Mouse (Mus musculus) 416B (cell line): Measurements from ENCODE around the gene 4933414I15Rik.

ENCODE experiments used
- DNase-seq: peaks from one replicate; pipeline ENCODE4 v3.0.0; 2011; ENCODE audit warnings: low read depth

4933414I15Rik gene

DNA sequence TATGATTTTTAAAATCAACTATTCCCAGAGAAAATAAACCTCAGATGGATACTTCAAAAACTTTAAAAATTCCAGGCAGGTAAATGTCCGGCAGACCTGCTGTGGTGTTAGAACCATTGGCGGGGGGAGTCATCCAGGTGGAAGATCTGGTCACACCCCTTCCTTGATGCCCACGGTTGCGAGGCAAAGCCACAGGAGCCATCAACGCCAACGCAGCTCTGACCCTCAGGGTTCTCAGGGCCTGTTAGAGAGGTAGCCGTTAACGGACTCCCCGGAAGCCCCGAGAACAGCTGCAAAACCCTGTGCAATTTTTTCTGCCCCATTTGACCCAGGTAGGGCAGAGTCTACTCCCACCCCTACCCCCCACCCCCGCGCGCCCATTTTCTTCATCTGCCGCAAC, at the start of gene 4933414I15Rik:
TSS of gene 4933414I15Rik (minus strand) at position 260 of the 400 bp plus-strand sequence.
- no peak for DNase-seq

GRCm38 (mm10) chr11:50981667-50982066, 38.1 kb upstream of the 4933414I15Rik start, which contains the start of gene Olfr1377:
Gene Olfr1377, plus strand, starts transcription at chr11:50981967.
- no peak for DNase-seq

- DNase-seq: no peak
Observed at GRCm38 (mm10) chr11:50977216-50977615, 33.7 kb upstream of the 4933414I15Rik start.

DNA sequence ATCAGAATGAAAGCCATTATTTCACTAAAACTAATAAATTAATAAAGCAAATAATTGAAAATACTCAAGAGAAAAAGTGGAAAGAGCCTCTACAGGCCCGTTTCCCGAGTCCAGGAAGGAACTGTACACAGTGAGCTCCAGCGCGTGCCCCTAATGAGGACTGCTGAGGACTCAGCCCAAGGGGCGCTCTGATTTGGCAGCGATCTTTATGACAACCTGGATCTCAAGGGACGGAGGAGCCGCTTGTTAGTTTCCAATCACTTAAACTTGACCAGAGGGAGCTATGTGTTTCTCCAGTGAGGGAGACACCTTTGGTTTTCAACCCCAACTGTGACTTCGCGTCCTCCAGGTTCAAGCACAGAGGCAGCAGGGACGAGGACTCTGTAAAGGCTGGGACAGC, 22.7 kb upstream of the 4933414I15Rik start, which contains the start of gene Olfr1378:
TSS of gene Olfr1378 (plus strand) at position 301 of the 400 bp plus-strand sequence.
- DNase-seq: no peak

DNA sequence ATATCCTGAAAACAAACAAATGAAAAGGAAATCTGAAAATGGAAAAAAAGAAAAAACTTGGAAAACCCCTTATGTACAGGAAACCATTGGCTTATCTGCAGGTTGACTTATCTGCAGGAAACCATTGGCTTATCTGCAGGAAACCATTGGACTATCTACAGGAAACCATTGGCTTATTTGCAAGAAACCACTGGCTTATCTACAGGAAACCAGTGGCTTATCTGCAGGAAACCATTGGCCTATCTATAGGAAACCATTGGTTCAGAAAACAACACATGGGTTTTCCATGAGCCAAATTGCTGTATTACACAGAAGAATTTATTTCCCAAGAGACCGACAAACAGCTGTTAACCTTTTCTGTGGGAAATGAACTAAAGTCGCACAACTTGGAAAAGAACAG, 21.3 kb upstream of the 4933414I15Rik start:
- DNase-seq: peak; percentile 59

DNA sequence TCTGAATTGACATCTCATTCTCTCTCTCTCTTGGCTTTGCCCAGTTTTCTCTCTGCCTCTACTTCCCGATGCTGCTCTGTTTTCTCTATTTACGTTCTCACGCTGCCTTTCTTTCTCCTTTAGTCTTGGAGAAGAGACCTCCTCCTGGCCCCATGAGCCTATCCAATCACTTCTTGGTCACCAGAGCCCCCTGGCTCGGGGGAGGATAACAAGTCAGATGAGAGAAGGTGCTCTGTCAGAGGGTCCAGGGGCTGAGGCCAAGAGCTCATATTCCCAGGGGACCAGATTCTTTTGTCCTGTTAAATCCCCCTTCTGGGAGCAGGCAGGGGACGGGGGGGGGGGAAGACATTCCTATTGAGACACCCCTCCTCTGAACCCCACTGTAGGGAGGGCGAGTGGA, 10.1 kb upstream of the 4933414I15Rik start, which contains the start of gene Prop1:
TSS of gene Prop1 (minus strand) at position 101 of the 400 bp plus-strand sequence.
- DNase-seq: no peak

GRCm38 (mm10) chr11:50952290-50952689, 8.7 kb upstream of the 4933414I15Rik start:
- no peak for DNase-seq

DNA sequence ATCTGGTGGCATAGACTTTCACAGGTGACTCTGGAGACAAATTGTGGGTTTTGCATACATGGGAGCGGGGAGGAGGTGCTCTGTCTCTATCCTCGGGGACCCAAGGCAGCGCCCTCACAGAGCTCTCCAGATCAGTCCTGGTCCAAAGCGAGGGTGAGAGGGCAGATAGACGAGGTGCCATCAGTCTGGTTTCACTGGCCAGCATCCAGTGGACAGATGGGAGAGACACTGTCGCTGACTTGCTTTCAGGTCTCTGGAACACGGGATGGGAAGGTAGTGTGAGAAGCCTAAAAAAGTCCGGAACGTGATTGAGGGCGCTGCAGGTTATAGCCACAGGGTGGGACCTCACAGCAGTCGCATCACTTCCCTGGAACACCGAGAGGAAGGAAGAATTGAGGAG, 1.2 kb downstream of the 4933414I15Rik start:
- DNase-seq: no peak

- DNase-seq: peak; percentile 62
Observed at GRCm38 (mm10) chr11:50939621-50940366, 3.8 kb downstream of the 4933414I15Rik start.

GRCm38 (mm10) chr11:50938435-50938834, 5.1 kb downstream of the 4933414I15Rik start:
- DNase-seq: peak; percentile 11

- no peak for DNase-seq
Observed at GRCm38 (mm10) chr11:50932040-50932439, 11.5 kb downstream of the 4933414I15Rik start.

DNA sequence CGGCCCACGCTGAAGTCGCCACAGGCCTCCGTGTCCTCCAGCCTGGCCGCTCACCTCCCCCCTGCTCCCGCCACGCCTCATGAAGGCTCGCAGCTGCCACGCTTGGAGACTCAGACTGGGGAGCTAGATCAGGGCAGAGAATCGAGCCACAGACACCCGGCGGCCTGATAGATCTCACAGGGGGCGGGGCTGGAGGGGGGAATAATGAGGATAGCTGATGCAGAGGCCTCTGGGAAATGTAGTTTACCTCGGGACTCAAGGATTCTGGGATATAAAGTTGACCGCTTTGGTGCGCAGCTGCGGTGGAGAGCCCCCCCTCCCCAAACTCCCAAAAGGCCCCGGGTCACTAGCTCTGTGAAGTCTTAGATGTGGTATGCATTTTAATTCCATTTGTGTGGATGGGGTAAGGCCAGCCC, 12.1 kb downstream of the 4933414I15Rik start, which contains the start of gene Zfp354b:
TSS of gene Zfp354b (minus strand) at position 183 of the 416 bp plus-strand sequence.
- no peak for DNase-seq

GRCm38 (mm10) chr11:50931021-50931420, 12.5 kb downstream of the 4933414I15Rik start:
- no peak for DNase-seq

DNA sequence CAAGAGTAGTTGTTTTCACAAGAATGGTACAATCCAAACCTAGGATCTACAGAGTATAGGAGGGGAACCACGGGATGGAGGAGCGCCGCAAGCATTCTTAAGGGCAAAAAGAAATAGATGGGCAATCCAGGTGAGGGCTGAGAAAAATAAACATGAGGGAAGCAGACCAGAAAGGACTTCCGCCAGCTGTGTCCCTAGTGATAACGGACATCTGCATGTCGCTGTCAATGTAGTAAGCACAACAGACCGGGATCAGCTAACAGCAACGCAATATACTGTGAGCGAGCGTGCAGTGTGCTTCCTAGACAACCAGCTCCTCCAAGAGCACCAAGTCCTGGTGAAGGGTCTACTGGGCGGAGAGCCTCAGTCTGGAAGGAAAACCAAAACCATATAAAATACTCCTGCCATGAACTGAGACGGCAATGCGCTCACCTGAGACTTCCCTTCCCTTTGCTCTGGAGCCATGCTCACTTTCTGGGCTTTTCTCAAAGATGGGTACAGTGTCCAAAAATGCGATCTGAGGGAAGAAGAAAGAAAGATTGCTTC, 13.0 kb downstream of the 4933414I15Rik start:
- no peak for DNase-seq

GRCm38 (mm10) chr11:50915671-50916320, 27.8 kb downstream of the 4933414I15Rik start, which contains the start of gene Zfp2:
Gene Zfp2, minus strand, starts transcription at chr11:50916165.
- DNase-seq: no peak

DNA sequence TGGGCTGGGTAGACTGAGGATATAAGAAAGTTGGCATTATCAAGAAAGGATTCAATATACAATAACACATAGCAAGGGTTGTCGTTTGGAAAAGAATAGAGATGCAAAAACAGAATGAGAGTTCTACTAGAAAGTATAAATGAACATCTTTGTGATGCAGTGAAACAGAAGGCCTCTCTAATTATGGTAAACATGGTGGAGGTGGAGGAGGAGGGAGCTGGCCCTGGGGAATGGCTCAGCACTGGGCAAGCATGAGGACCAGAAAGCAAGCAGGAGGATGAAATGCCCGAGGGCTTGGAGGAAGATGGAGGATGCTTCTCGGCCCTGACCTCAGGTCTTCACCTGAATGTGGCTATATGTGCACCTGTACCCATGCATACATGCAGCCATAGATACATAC, 29.1 kb downstream of the 4933414I15Rik start:
- no peak for DNase-seq

DNA sequence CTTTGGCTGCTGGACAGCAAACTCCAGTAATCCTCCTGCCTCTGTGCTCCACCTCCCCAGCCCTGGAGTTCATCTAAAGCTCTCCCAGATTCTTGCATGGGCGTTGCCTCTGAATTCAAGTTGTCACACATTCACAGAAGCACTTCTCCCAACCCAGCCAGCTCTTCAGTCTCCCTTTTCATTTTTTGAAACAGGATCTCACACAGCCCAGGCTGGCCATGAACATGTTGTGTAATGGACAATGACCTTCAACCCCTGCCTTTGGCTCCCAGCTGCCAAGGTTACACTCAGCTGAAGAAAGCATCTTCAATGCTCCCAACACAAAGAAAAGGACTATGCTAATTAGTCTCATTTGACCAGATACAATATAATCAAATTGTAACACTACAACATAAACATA, 30.3 kb downstream of the 4933414I15Rik start:
- DNase-seq: no peak

GRCm38 (mm10) chr11:50908136-50908535, 35.4 kb downstream of the 4933414I15Rik start:
- no peak for DNase-seq

DNA sequence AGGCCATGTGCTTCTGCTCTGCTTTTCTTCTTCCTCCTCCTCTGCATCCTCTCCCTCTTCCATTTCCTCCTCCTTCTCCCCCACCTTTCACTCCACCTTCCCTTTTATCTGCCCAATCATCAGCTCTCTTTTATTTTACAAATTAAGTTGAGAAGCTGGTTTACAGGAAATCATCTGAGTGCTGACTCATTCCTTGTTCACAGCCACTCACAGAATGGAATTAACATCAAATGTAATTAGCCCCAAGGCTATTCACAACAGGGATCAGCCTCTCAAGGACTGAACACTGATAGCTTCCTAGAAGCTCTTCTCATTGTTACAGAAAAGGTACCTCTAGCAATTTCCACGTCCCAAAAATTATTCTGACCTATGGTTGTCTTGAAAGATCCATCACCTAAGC, 46.2 kb downstream of the 4933414I15Rik start:
- no peak for DNase-seq

GRCm38 (mm10) chr11:50892441-50892840, 51.1 kb downstream of the 4933414I15Rik start:
- DNase-seq: peak; percentile 16
